Mouse (Mus musculus) spleen, adult 12 weeks (tissue): ENCODE data around the gene Bmper.

Experiments used
- DNase-seq: peaks from one replicate; pipeline ENCODE4 v3.0.0; 2022; ENCODE audit warnings: low spot score

Bmper gene

DNA sequence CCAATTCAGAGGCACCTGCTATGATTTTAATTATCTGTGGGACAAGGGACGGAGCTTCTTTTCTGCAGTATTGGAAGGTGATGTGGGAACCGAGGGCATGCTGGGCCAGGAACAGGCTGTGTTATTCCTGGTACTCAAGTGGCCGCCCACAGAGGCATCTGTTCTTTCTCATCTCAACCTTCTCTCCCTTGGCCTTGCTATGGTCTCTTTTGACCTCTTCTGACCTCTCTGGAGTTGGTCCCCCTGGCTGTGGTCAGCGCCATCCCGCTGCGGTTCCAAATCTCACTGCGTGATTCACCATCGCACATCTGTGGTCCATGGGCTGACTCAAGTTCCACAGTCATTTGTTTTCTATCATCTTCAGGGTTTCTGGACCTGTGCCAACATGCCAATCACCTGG is 77.5 kb downstream of the Bmper start:
- DNase-seq: no peak

DNA sequence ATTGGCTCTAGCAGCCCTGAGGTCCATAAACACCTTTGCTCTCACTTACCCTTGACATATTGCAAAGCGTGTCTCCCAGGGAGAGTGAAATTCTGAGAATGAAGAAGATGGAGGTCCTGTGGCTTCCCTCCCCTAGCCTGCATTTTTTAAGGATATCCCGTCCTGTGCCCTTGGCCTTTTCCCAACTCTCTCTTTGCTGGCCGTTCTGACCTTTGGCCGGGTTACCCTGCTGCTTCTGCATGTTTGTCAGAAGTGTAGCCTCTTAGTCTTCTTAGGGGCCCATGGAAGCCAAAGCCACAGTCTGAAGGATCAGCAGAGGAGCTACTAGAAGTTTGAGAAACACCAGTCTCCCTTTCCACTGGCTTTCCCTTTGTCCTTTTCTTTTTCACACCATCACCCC is 82.8 kb downstream of the Bmper start:
- no peak for DNase-seq

DNA sequence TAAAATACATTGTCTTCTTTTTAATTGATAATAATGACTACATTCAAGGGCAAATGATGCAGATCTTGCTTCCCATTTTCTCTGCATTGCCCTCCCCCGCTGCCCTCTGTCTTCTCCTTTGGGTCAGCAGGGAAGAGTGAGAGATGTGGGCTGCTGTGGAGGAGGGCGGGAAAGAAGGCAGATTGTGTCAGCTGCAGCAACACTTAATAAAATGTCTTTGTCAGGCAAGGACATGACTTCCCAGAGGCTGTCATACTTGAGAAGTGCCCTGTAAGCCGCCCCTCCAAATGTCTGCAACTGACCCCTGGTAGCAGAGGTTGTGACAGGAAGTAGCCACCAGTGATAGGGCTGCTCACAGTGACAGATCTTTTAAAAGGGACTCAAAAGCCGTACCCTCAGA is 83.3 kb downstream of the Bmper start:
- no peak for DNase-seq

DNA sequence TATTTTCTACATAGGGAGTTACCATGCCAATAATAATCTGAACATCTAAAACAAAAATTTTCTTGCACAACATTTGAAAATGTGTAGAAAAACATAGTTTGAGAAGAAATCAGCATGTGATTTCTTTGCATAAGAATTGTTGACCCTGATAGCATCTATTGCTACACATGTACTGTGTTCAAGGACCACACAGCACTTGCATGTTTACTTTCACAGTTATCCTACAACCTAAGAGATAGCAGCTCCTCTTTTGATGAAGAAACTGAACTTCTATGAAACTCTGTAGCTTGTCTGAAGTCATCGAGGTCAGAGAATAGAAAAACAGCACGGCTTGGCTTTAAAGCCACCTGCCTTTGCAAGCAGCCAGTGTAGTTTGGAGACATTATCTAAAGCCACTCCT is 85.0 kb downstream of the Bmper start:
- DNase-seq: no peak

DNA sequence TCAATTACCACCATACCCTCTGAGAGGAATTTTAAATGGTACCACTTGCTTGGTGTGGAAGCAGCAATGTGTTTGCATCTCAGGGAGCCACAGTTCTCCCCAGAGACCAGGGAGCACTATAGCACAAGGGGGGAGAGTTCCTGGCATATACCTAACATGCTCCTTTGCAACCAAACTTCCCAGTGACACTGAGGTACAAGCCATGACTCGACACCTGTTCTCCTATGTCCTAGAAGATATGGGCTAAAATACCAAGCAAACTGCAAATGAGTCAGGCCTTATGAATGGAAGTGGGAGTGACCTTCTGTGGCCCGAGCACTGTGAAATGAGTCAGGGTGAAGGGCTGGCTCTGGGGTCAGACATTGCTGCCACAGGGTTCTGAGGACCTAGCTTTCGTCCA is 88.1 kb downstream of the Bmper start:
- DNase-seq: no peak

DNA sequence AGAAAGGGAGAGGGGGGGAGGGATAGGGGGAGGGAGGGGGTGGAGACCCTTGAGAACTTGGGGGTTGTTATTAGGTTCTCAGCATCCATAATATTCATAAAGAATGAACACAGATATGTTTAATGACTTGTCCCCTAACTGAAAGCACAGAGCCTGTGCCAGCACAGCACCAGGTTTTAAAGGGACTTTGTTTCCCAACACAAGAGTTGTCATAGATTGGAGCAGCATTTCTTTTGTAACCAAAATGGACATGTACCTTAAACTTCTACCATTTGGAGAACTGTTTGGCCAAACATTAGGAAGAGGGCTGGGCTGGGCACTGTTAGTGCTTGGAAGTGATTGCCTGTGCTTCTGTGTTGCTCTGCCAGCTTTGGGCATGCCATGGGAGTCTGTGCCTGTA is 89.1 kb downstream of the Bmper start:
- no peak for DNase-seq

DNA sequence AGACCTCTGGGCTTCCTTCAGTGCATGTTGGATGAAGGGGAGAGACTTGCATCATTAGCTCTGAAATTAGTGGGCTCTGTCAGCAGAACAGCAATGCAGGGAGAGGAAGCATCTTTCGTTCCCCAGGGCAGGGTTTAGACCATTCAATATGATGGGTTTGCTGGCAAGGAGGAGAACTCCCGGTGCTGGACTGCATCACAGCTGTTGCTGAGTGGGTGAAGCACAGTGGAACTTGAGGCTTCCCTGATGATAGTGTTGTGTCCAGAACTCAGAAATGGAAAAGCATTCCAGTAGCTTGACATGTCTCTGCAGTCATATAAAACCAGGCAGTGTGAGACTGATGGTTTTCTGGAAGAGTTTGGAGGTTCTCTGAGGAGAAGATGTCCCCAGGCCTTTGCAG is 90.0 kb downstream of the Bmper start:
- no peak for DNase-seq

DNA sequence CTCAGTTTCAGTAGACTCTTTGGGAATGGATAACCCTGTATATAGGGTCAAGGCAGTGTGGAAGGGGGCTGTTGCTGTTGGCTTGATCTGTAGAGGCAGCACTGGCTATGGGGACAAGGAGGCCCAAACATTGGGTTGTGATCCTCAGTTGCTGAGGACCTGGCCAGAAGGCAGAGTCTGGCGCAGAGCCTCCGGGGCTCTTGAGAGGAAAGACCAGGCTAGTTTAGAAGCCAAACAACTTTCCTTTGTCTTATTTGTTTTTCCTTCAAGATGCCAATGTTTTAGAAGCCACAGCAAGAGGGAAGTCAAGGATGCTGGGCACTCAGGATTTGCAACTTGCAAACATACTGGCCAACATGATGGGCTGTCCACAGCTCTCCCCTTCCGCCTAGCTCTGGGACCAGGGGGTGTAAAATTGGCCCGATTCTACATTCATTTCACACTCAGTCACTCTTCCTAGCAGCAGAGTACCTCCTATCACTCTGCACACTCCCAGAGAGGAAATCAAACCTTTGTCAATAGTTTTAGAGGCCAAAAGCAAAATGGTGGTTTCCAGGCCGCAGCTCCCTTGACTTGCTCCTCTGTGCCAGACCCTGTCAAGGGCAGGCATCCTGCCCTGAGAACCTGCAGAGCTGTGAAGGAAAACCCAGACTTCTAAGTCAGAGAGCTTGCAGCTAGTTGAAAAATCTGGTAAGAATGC is 92.9 kb downstream of the Bmper start:
- DNase-seq: no peak

DNA sequence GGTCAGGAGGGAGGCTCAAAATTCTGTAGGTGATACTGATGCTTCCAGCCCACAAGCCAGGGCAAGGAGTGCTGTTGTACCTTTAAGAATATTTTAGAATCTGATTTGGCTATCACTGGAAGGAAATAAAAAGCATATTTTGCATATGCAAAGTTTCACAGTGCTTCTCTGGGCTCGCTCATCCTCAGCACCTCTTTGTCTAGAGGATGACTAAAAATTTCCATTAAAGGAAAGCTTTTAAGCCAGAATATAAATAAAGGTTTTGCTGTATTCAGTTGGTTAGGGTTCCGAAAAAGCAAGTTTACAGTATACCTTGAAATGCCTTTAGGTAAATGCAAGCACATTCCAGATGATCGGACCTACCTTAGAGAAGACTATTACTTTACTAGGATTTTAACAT is 105.0 kb downstream of the Bmper start:
- no peak for DNase-seq

DNA sequence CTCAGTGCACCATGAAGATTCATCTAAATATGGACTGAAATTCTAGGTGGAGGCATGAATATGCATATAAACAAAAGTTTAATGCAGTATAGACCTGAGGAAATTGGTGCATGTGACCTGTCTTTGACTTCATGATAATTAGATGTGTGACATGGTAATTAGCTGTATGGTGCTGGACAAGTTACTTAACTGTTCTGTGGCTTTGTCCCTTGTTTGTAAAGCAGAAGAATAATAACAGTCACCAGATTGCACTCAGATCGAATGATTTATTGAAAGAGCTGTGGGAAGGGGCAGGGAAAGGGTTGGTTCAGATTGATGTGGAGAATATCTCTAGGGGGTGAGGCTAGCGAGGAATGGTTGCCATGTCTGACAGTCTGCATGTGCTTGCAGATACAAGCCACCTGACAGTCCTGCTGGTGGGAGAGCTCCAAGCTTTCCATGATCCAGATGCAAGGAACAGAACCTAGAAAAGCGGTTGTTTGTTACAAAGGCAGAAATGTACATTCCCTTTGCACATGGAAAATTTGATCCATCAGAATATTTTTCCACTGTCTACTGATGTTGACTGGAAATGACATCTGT is 110.3 kb downstream of the Bmper start:
- no peak for DNase-seq

DNA sequence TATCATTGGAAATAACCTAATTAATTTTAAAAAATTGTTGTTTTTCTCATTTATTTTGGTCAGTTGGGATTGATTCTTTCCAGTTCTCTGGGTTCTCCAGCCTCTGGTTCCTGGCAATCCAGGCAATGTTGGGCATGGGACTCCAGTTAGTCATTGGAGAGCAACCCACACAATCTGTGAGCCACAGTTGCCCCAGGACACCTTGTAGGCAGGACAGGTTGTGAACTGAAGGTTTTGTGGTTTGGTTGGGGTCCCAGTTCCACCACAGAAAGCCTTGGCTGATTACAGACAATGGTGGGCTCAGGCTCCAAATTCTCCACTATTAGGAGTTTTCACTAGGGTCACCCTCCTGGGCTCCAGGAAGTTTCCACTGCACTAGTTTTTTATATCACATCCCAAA is 117.7 kb downstream of the Bmper start:
- DNase-seq: no peak

DNA sequence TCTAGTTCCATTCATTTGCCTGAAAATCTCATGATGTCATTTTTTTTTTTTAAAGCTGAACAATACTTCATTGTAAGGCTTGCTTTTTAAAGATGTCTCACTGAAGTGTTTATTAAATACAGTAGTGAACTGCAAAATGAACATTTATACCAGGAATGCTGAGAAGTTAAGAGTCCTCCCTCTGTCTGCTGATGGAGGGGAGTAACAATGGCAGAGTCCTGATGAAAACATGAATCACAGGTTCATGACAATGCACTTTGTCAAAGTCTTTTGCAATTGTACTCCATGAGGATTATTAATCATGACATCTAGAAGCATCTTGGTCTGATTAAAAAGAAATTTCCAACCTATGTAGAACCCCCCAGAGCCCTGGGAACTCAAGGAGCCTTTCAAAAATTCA is 118.4 kb downstream of the Bmper start:
- no peak for DNase-seq

DNA sequence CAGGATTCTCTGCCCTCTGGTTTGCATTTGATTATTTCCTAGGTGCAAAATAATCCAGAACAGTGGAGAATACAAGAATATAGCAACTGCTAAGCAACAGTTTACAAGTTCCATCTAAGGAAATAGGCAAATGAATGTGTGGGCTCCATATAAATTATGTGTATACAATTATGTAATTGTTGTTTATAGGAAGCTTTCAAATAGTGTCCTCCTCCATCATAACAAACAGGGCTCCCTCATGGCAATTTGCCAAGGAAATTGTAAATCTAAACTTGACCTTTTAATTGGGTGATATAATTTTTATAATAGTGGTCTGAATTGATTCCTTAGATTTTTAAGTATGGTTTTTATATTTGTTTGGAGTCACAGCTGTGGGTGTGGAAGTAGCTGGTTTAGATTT is 121.5 kb downstream of the Bmper start:
- DNase-seq: no peak

DNA sequence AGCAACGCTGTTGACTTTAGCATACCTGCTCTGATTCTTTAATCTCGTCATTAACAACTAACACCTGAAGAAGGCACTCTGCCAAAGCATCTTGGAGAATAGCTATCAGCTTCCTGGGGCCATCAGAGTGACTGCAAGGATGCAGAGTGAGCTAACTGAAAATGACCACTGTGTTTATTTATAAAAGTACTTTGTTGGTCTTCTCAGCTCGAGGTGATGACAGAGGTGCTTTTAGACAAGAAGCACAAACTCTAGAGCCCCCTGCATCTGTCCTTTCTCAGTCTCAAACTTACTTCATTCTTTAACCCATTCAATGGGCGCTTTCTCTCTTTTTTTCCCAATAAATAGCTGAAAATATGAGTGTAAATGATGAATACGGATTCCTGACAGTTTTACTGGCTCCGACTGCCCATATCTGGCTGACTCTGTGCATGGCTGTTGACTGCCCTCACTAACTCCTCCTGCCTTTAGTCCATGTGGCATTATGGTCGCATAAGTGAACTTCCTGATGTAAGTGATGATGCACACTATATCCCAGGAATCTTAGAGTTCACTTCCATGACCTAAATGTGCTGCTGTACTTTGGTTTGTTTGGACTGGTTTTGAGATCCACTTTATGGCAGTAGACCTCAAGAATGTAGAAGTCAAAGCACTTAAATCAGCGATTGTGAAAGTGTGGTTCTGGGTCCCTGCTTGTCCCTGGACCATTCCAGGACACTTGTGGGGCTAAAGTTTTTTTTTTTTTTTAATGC is 122.4 kb downstream of the Bmper start:
- DNase-seq: no peak

DNA sequence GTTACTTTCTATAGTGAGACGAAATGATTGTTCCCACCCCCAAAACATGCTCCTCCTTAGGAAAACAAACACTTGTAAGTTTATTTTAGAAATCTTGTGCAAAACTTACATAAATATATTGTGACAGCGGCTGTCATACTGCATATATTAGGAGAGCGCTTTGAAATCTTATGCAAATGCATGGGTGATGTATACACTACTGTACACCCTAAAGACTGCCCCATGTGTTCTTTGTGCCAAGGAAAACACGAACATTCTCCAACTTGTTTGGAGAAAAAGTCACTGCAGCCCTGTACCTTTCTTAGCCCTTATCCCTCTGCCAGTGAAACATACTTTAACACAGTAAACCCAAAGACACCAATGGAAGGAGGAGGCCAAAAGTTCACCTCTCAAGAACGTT is 126.7 kb downstream of the Bmper start:
- DNase-seq: no peak

DNA sequence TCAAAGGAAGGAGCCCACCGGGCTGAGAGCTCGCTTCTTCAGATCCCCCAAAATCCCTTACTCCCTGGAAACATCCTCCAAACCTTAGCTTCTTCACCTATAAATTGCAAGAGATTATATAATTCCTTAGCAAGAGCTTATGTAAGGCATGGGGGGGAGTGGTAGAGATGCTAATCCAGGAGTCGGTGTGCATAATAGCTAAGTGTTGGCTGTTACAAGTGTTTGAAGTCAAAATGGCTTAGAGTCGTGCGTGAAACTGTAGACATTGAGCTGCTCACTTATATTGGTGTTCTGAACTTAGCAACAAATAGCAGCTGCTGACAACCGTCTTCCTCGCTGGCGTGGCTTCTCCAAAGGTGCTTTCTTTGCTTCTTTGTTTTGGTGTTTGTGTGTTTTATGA is 128.5 kb downstream of the Bmper start:
- no peak for DNase-seq

DNA sequence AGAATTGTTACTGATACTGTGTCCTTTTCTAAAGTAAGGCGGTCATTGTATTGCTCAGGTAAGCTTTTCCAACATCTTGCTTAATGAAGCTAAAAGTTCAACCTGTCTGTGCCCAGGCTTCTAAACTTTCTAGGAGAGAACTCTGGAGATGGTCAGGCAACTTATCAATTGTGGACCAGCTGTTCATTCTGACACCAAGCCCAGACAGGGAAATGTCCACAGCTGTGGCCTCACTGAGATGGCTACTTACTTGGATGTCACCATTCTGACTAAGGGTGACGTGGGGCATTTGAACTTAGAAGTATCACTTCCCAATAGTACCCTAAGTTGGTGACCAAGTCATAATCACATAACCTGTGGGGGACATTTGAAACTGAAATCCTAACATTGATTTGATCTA is 129.5 kb downstream of the Bmper start:
- no peak for DNase-seq

DNA sequence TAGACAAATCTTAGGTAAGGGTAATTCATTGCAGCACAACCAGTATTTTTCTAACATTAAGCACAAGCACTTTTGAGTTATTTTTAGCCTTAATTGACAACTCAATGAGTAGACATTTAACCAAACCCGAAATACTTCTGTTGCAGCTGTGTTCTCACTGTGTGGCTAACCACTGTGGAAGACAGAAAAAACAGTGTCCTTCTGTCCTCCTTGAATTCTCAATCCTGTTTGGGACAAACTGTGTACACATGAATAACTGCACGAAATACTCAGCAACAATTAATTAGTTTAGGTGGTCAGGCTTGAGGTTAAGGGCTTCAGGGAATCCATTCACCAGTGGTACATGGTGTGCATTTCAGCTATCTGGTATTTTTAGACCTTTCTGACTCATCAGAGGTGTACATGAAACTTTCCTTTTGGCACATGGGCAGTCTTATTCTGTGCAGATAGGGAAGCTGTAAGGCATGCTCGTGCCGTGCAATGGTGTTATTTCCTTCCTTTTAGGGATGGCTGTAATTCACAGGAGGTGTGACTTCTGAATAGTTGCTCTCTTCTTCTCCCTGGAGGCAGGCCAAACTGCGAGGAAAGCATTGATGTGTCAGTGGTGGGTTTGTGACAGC is 131.4 kb downstream of the Bmper start:
- DNase-seq: no peak

DNA sequence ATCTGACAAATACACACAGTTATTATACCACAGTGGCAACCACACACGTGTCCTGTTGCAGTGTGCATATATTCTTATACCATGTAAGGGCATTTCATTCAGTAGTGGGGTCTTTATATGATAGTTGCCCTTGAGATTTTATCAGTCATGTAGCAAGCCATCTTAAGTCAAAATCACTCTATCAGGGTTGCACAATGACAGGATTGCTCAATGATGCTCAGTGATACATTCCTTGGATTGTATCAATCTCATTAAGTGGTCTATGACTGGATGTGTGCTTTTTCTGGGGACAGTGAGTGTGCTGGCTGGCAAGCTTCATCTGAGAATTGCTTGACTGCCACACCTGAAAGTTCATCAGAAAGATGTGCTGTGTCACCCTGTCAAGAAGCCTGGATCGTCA is 135.2 kb downstream of the Bmper start:
- DNase-seq: no peak

DNA sequence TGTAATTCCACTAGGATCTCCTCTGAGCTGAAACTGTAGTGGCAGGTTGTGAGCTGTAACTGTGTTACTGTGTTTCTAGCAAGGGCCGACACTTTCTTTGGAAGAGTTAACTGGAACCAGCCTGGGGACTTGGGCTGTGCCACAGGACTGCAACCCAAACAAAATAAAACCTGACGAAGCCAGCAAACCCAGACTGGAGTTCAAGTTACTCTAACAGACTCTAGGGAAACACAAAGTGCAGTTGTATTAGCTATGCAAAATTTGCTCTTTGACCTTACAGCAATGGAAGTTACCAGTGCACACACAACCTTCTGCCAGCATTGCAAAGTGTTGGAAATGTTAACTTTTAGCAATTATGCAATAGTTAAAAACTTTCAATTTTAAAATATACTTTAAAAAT is 140.3 kb downstream of the Bmper start:
- no peak for DNase-seq

DNA sequence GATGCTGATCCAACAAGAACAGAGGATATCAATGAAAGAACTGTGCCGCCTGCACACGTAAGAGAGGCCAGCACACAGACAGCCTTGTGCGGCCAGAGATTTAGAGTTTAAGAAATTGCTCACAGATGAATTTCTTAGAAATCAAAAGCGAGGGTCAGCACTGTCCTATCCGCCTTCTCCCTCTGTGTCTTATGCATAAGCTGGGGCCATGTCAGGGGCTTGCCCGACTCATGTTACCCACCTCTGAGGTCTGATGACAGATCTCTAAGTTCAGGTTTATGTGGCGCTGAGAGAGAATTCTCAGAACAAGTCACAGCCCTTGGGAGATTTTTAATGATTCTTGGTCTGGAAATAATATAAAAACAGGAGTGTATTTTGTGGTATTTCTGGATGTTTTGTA is 140.7 kb downstream of the Bmper start:
- no peak for DNase-seq

DNA sequence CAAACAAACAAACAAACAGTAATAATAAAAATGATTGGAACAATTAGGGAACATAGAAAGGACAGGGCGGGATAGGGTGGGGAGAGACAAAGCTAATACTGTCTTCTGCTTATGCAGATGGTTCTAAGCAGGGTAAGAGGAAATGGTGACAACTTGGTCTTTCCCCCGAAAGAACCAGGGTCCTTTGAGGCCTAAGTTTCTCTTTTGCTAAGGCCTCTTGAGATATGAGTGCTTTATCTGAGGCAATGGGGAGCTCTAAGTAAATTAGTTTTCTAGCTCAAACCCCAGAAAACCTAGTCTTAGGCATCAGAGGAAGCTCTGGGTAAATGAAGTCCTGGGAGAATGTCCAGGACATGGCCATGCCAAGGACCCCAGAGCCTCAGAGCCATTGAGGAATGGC is 141.2 kb downstream of the Bmper start:
- DNase-seq: no peak

DNA sequence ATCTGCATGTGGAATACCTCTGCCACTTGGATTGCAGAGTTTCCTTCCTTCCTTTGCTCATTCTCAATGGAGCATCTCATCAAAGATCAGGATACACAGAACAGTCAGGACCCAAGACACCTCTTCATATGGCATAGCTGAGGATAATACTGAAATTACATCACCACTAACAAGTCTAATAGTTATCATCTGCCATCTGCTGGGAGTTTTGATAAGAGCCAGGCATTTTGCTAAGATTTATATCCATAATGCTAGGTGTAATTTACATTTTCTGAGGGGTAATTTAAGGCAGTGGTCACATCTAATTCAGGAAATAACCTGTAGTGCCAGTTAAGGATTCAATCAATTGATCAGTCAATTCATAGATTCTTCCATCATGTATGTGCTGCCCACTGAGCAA is 145.2 kb downstream of the Bmper start:
- no peak for DNase-seq
